Mouse (Mus musculus): ENCODE data around the gene Gm17334.

- TF ChIP-seq CTCF (IDR thresholded peaks at IDR 0.05; ENCODE audit: control insufficient read depth, insufficient read depth, insufficient read length) (no peak), FOSL1 (IDR thresholded peaks at IDR 0.05; ENCODE audit: insufficient read depth, low read length, poor library complexity, severe bottlenecking) (no peak), MAX (IDR thresholded peaks at IDR 0.05) (peak; percentile 28), MYOG (IDR thresholded peaks at IDR 0.05; ENCODE audit: control insufficient read depth, extremely low read depth, insufficient read length) (no peak), USF1 (IDR thresholded peaks at IDR 0.05; ENCODE audit: low read depth) (peak; percentile 93)
These were observed 9.4 kb downstream of the Gm17334 start for GRCm38 (mm10) chr11:53763496-53764140.

All from C2C12 (cell line).